Mouse (Mus musculus): Measurements from ENCODE around the gene Polr2m.

GRCm38 (mm10) chr9:71475536-71475935 lies 10.2 kb downstream of the Polr2m start:
- TF ChIP-seq CTCF (IDR thresholded peaks at IDR 0.05; ENCODE audit: low read depth, low read length) (no peak), POLR2A (IDR thresholded peaks at IDR 0.05; ENCODE audit: insufficient read depth, low read length) (no peak)

Data from ES-Bruce4 (cell line).